Mouse (Mus musculus) midbrain, embryonic 11.5 days (tissue): Measurements from ENCODE around the gene Dtl. TPM values are rescaled to one million over a fixed set of nuclear protein-coding genes. Genes with fewer than 3 reads are reported as not detected.

Source experiments
- polyA plus RNA-seq: library from polyadenylated mRNA; unstranded; fragments of >200 nt; fragmentation: Nextera tagmentation; extraction: Ambion mirVana; gene quantifications from 2 replicates; pipeline ENCODE4 v1.2.1, GENCODE M21; 2014

The Dtl gene
- polyA plus RNA-seq, 1 experiment from 2014 or later: 67.9 TPM

Other genes with a start within 250 kb of the Dtl start
- 38.5 and 39.1 TPM in 2 replicates for gene Tmem206, start 249.6 kb downstream of the Dtl start, polyA plus RNA-seq
- 14.8 and 19.2 TPM in 2 replicates for gene Ppp2r5a, start 172.3 kb downstream of the Dtl start, polyA plus RNA-seq
- 54.4 and 55.2 TPM in 2 replicates for gene Ints7, start 92 bp upstream of the Dtl start, polyA plus RNA-seq
- 35.5 and 36.4 TPM in 2 replicates for gene Lpgat1, start 142.3 kb upstream of the Dtl start, polyA plus RNA-seq
- 46.5 and 51.7 TPM in 2 replicates for gene Nek2, start 245.9 kb upstream of the Dtl start, polyA plus RNA-seq